Mouse (Mus musculus): ENCODE data around the gene Cdh11.
"Not testable (repeated sequence)": the region's sequence is repeated elsewhere in the genome, so short reads cannot be mapped to it uniquely, and the experiment has no call there.

The Cdh11 gene

DNA sequence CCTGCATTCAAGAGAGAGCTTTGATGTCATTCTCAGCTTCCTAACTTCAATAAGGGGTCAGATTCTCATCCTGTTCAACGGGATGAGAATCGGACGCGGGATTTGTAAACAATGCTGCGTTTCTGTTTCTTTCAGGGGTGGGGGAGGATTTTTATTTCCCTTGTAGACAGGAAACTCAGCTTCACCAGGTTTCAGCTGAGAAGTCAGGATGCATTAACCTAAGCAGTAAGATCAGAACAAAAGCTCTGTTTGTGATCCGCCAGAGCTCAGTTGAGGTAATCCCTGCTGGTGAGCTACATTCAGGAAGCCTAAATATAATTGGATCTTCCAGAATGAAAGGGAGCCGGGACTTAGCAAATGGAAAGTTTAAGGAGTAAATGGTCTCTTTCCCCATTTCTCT lies 78.1 kb downstream of the Cdh11 start:
- DNase-seq (ENCODE audit: low spot score), result no peak

DNA sequence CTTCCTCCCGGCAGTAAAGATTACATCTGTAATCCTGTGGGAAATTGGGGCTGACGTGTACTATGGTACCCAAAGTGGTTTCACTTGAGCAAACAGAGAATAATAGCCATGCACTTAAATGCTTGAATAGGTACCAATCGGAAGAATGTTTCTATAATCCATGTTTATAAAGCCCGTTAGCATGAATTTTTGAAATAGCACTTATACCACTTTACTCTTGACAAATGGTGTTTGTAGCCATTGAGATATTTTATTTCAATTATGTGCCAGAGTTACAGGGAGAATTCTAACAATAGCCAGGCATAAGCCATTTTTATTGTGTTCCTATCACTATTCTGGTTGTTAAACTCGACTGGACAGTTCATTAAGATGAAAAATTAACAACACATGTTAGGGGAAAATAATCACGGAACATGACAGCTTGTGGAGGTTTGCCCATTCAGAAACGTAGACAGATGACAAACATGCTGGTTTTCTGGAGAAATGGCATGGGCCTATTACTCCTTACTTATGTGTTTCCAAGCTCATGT lies 80.0 kb downstream of the Cdh11 start:
- DNase-seq (ENCODE audit: low spot score), result no peak

DNA sequence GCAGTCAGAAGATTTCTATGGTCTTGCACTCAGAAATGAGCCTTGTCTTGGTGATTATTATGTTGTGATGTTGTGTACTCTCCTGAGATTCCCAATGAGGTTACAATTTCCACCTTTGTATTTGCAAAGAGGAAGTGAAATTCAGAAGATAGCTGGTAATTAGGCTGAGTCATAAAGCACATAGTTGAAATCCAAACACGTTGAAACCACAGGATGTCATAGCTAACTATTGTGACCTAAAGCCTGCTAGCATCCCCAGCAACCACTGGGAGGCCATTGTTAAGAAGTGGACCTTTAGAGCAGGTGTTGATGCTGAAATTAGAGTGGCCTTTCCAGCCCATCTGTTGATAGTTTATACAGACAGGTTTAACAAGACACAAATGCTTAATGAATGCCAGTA lies 85.2 kb downstream of the Cdh11 start:
- no peak for DNase-seq (ENCODE audit: low spot score)

DNA sequence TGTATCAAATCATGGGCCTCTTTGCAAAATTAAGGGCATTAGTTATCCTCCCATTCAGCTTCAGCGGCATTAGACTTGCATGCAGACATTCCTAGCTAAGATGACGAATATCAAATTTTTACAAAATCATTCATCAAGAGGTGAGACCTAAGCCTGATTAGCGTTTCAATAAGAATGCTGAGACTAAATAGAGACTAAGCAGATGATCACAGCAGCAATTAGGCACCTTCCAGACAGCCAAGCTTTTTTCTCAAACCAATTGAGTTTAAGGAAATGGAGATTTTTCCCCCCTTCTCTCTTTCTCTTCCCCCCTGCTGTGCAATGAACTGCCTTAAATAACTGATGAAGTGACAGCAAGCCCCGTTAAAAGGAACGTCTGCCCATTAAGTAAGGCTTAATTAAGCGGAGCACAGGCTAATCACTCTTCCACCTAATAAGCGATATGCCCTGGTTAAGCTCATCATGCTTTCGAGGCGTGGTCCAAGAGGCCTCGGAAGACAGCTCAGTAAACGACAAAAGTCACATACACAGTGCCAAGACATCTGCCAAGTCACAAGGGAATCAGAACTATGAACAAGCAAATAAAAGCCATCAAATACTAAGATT lies 87.1 kb downstream of the Cdh11 start:
- no peak for DNase-seq (ENCODE audit: low spot score)

DNA sequence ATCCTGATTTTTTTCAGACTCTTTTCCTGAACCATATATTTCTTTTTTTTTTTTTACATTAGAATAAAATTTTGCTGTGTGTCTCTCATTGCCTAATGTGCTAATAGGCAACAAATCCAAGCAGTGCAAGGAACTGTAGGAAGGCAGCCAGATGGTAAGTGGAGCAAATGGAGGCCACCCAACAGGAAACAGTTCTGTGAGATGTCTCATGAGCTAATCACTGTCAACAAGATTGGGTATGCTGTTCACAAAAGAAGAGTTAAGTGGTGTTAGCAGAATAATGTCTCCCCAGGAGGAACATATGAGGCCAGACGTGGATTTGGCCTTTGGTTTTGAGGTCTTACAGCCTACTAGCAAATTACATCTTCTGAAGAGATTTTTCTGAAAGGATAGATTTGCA lies 92.0 kb downstream of the Cdh11 start:
- DNase-seq (ENCODE audit: low spot score), result no peak

DNA sequence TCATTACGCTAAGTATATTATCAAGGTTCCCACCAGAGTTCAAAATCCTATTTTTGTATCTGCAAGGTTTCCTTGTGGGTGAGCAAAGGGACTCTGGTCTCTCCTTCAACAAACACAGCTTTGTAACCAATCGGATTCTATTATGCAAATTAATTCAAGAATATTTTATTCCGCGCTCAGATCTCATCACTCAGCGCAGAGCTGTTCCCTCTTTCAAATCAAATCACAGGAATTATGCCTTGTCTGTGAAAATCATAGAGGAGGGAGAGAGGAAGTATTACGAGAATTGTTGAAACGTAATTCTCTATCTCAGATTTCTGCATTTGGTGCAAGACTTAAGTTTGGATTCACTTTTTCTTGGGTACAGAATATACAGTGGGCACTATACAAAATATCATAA lies 100.0 kb downstream of the Cdh11 start:
- DNase-seq (ENCODE audit: low spot score), result not testable (repeated sequence)

DNA sequence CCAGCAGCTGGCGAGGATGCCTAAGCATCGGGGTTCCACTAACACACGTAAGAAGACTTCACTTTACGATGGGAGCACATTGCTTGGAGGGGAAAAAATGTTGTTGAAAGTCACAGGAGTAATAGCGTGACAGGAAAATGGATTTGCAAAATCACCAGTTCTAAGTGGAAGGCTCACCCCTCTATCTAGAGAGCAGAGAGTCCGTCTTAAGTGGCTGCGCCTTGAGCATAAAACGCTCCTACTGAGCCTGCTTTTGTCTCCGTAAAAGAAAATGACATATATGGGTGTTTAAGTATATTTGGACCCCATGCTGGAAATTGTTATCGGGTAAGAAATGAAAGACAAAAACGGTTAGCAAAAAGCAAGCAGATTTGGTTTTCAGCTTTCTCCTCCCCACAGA lies 100.4 kb downstream of the Cdh11 start:
- no peak for DNase-seq (ENCODE audit: low spot score)

DNA sequence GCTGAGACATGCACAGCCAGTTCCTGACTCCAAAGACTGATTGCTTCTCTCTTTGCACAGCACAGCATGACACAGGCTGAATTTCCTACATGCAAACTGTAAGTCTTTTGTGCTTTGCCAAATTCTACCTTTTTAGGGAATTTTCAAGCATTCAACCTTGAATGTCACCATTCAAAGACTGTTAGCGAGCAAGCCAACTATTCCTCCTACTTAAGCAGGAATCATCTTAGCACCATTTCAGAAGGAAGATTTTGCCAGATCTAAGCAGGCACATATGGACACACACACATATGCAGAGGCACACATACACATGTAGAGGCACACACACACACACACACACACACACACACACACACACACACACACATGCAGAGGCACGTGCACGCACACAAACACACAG lies 108.3 kb downstream of the Cdh11 start:
- no peak for DNase-seq (ENCODE audit: low spot score)

DNA sequence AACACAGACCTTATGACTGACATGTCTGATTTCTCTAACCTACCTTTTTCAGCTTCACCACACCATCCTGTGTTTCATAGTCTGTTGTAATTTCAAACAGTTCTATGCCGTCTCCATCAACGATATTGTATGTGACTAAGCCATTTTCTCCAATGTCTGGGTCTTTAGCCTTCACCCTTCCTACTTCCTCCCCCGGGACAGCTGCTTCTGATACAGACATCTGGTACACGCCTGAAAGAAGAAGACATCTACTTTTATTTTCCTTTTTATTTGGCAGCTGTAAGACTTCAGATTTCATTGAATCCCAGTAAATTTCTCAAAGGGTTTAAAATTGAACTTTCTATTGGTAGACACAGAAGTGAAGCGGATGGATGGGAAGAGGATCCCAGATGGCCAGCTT lies 120.9 kb downstream of the Cdh11 start:
- not testable (repeated sequence) for DNase-seq (ENCODE audit: low spot score)

DNA sequence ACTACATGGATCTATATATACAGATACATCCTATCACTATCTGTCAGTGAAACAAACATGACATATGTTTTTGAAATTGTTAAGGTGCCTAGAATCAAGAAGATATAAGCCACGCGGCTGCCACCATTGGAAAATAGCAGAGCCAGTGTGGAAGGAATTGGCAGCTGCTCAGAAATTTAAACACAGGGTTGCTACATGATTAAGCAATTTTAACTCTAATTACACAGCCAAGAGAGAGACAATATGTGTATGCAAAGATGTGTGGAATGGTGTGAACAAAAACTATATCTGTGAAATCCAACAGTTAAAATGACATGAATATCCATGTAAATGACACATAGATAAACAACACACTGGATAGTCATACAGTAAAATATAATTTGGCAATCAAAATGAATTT lies 128.9 kb downstream of the Cdh11 start:
- DNase-seq (ENCODE audit: low spot score), result no peak

DNA sequence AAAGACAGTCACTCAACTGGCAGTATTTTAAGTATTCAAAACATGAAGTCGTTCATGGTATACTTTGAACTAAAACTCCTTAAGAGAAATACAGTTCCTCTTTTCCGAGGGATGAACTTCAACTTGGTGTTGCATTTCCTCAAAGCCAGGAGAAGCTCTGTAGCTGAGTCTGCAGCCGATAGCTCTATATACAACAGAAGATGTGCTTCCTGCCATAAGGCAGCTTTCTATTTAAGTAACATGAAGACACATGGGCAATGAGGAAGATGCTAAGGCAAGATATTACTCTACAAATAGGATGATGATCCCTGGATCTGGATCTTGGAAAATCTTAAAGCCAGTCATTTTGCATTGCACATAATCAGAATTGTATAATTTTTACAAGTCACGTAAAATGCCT lies 133.5 kb downstream of the Cdh11 start:
- DNase-seq (ENCODE audit: low spot score), result no peak

DNA sequence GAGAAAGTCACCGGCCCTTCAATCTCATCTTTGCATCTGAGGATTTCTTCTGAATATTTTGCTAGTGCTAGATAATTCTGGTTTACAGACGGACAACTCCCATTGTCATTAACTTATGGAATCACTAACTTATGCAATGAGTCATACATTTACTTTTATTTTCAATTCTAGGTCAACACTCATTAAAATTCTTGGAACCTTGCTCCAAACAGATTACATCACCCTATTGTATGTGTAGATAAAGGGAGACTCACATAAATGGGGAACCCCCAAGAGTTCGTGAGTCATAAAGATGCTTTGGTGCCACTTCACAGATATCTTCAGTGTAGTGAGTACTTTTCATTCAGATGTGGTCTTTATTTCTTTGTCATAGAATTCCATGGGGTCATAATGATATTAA lies 158.3 kb downstream of the Cdh11 start:
- DNase-seq (ENCODE audit: low spot score), result no peak

DNA sequence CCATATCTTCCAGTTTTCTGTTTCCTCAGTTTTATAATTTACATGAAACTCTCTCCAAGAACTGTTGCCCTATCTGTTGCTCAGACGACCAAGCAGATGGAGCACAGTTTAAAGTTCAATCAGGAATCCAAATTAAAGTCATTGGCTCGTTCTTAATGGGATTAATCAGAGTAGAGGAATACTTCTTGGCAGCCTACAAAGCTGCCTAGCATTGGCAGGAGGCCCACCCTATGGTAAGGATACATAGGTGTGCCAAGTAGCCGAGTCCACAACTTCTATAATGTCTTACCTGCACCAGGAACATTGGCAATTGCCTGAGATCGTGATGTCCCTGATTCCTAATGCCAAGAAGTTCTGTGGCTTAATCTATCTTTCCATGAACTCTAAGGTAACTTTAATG lies 173.3 kb downstream of the Cdh11 start:
- DNase-seq (ENCODE audit: low spot score), result no peak

DNA sequence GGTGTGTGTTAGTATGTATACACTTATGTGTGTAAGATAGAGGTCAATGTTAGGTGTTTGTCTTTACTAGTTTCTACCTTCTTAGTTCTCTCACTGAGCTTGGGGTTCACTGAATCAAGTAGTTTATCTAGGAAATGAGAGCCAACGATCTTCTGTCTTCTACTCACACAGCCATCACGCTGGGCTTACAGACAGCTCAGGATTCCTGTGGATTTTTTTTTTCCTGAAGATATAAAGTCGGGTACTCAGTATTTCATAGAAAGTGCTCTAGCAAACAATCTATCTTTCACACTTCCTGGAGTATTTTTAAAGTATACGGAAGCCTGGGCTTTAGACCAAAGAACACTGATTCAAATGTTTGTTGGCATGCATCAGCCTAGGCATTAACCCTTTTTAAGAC lies 184.1 kb downstream of the Cdh11 start:
- no peak for DNase-seq (ENCODE audit: low spot score)

DNA sequence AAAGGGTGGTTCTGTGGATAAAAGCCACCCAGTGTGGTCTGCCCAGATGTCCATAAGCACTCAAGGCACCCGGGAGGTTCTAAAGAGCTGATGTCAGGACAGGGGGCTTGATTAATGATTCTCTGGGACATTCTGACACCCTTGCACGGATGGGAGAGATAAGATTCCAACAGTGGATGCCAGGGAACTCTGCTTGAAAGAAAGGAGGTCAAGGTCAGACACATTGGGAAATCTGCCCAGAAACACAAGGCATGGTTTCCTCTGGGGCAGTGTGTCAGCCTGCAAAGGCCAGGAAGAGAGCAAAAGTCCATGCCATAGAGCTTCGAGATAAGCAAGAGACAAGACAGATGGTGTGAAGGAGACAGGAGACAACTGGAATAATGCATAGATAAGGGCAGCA lies 188.9 kb downstream of the Cdh11 start:
- peak; percentile 43 for DNase-seq (ENCODE audit: low spot score)

DNA sequence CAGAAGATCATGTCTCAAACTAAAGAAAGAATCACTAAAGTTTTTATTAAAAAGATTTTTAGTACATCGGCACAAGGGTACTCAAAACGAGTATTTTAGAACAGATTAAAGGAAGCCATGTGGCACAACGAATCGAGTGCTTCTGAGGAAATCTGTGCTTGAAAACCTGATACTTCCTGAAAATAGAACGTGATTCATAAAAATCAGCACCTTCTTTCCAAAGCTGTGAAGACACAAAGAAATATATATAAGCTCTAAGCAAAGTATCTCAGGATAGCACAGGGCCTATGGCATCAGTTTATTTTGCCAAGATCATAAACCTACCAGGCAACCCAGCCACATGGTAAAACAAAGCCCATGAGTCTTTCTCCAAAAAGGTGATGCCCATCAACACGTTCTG lies 191.5 kb downstream of the Cdh11 start:
- DNase-seq (ENCODE audit: low spot score), result no peak
